Mouse (Mus musculus) gastrocnemius, postnatal 4 days (tissue): Measurements from ENCODE around the gene Sin3a. TPM values are rescaled to one million over a fixed set of nuclear protein-coding genes. Genes with fewer than 3 reads are reported as not detected.
A peak's percentile ranks its signal among the peaks of the same experiment; 100 is the strongest.

Experiments used
- DNase-seq, 2 experiments: peaks; one replicate each; pipeline ENCODE4 v3.0.0; 2021 to 2022; ENCODE audit warnings: low spot score in 2 of 2, mixed read lengths in 2 of 2
- long read RNA-seq, 2 experiments: library from polyadenylated mRNA; stranded (forward); transcript quantifications; one replicate each; pipeline ENCODE4 v2.0.0; 2021
- total RNA-seq, 2 experiments: library from RNA; stranded (reverse); gene quantifications; 2 replicates each; pipeline ENCODE4 v1.2.3; 2021

Sin3a gene
- total RNA-seq, result 10 to 100 TPM; 37.6 to 39.4 TPM
- long read RNA-seq, experiment 1, full-length matches to known transcripts, result 1 of 16 reads
- long read RNA-seq, experiment 1, partial matches to known transcripts, result 6 of 16 reads
- long read RNA-seq, experiment 1, other reads (novel, unspliced or antisense), result 9 of 16 reads
- long read RNA-seq, experiment 2, full-length matches to known transcripts, result 3 of 19 reads
- long read RNA-seq, experiment 2, partial matches to known transcripts, result 7 of 19 reads
- long read RNA-seq, experiment 2, other reads (novel, unspliced or antisense), result 9 of 19 reads

- peak in 1 of 2 experiments; percentile 68 for DNase-seq
These were observed at the start of gene Sin3a for GRCm38 (mm10) chr9:57071801-57072351. TSS of gene Sin3a (plus strand) at chr9:57072040.

GRCm38 (mm10) chr9:57031756-57032155, 40.1 kb upstream of the Sin3a start:
- DNase-seq, result no peak

GRCm38 (mm10) chr9:57056237-57056636, 15.6 kb upstream of the Sin3a start:
- peak in 1 of 2 experiments; percentile 32 for DNase-seq

- no peak for DNase-seq
These were observed 7.7 kb upstream of the Sin3a start for GRCm38 (mm10) chr9:57064164-57064563.

GRCm38 (mm10) chr9:57068266-57068665, 3.6 kb upstream of the Sin3a start:
- no peak for DNase-seq

- no peak for DNase-seq
These were observed 1.6 kb upstream of the Sin3a start for GRCm38 (mm10) chr9:57070262-57070661.

- DNase-seq, result no peak
These were observed 867 bp upstream of the Sin3a start for GRCm38 (mm10) chr9:57070800-57071545.

- no peak for DNase-seq
These were observed 717 bp downstream of the Sin3a start for GRCm38 (mm10) chr9:57072526-57072988.

DNA sequence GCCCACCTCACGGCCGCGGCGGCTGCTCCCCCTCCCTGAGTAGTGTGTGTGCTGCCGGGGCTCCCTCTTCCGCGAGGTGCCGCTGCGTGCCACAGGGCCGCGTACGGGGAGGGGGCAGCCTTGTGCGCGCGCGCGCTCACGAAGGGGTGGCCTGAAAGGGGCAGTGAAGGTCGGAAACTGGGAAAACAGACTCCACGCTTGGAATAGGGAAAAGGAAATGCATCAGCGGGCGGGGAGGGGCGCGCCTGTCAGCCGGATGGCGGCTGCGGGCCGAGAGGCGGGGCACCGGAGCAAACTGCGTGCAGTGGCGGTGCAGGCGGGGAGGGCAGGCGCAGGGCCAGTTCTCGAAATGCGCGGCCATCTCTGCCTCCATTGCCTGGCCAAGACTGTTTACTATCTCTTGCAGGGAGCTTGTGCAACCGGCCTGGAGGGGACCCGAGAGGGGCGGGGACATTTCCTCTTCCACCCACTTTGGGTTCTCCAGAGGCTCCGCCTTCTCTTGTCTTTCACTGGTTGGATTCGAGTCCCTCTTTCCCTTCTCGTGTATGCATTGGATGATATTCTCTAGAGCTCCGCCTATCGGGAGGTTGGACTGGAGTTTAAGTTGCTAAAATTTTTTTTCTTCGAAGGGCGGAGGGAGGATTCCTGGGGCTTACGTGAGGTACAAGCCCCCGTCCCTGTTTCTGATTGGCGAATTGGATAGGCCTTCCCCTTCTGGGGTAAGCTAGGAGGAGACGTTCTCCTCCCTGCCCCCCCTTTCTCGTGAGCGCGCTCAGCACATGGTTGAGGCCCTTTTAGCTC, 1.3 kb downstream of the Sin3a start:
- peak; percentile 90 to 95 for DNase-seq

DNA sequence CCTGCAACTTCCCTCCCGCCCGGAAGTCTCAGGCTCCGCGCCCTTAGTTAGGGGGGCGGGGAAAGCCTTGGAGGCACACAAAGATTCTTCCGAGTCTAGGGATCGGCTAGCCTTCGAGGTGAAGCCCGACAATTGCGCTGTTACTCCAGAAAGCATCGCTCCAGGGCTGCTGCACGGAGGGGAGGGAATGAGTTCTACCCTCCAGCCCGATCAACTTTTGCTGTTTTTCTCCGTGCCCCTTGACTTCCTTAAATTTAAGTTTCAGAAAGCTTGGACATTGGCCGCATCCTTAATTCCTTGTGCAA, 1.9 kb downstream of the Sin3a start:
- DNase-seq, result no peak

DNA sequence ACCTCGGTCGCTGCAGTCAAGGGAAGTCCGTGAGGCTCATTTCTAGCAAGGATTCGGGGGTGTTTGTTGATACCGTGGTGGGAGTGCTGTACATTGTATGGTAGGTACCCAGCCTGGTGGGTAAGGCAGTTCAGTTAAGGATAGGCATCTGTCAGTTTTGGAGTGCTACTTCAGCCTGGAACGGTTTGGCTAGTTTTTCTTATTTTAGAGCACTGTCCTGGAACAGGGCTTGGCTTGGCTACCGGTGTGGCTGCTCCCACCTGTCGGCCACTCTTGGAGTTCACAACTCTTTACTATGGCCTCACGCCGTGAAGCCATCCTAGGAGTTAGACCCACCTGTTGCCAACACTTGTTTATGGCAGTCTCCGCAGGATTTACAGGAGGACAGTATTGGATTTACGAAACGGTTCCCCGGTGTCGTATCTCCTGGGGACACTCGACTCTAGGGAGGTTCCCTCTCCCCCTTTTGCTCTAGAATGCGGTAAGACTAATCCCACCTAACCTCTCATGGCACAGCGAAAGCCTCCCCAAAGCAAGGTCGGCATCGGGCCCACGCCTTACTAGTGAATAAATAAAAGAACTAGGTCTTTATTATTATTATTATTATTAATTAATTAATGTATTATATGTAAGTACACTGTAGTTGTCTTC, 2.5 kb downstream of the Sin3a start:
- DNase-seq, result peak in 1 of 2 experiments; percentile 31

DNA sequence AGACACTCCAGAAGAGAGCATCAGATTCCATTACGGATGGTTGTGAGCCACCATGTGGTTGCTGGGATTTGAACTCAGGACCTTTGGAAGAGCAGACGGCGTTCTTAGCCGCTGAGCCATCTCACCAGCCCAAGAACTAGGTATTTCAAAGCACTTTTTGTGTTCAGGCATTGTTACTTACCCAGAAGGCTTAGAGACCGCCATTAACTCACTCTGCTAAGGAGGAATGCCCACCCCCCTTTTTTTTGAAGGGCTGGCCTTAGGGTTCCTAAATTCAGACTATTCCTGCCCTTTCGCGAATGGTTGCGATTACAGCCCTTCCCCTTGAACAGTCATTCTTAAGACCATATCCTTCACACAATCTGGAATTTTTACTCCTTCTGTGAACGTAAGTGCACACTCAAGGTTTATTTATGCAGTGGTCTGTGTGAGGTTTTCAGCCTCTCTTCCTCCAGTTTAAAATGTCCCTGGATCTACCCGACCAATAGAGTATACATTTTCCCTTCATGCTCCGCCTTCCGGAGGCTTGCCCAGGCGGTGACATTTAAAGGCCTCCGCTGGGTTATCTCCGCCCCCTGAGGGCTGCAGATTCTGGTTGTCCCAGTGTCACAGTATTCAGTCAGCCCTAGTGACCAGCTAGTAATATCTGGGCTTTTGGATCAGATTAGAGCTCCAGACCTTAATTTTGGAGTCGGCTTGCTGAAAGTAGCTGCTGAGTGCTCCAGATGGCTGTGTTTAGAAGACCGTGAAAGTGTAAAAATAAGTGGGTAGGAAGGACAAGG, 3.2 kb downstream of the Sin3a start:
- peak in 1 of 2 experiments; percentile 69 for DNase-seq

- peak; percentile 94 to 97 for DNase-seq
These were observed 4.0 kb downstream of the Sin3a start for GRCm38 (mm10) chr9:57075681-57076381.

- peak; percentile 79 to 90 for DNase-seq
These were observed 5.1 kb downstream of the Sin3a start for GRCm38 (mm10) chr9:57076701-57077660.

- no peak for DNase-seq
These were observed 10.4 kb downstream of the Sin3a start for GRCm38 (mm10) chr9:57082236-57082635.

GRCm38 (mm10) chr9:57117261-57117755, 45.5 kb downstream of the Sin3a start:
- no peak for DNase-seq

DNA sequence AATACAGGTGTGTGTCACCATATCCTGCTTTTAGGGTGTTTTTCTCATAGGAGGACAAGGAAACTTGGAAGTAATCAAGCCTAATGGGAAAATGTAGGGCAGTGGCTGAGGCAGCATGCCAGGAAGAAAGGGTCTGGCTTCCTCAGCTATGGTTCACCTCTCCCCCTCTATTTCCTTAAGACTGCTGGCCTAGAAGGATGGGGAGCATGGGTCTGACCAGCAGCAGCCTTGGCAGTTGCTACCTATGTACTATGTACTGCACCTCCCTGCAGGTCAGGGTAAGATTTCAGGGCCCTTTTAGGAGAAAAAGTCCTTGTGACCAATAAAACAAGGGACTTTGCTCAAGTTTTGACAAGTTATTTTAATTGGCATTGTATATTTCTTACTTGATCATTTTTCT, 57.8 kb downstream of the Sin3a start:
- DNase-seq, result no peak
